Mouse (Mus musculus): ENCODE data around the gene Med27. TPM values are rescaled to one million over a fixed set of nuclear protein-coding genes. Genes with fewer than 3 reads are reported as not detected.

The Med27 gene
- polyA plus RNA-seq, 1 experiment from 2014 or later, result 53.3 TPM

DNA sequence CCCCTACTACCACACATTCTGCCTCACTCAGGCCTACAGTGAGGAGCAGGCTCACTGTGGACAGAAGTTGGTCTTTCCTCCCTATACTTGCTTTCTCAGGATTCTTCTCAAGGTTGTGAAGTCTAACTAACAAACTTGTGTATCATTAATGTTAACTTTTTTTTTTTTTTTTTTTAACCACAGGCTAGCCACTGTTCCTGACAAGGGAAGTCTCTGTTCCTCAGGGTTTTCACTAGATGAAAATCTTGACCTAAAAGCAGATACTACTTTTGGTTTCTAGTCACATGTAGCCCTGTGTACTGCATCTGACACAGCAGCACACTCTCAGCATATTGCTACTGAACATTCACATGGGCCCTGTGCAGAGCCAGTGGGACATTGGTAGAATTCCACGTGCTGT lies 55.2 kb downstream of the Med27 start:
- Histone ChIP-seq H3K9ac (no peak overlapping the region), H3K4me3 (replicated peaks) (no peak overlapping the region), H3K27ac (no peak overlapping the region), H3K4me1 (peaks cover 12% of the 10 kb centered on the region; the same call in 1 of the 2 replicates), H3K9me3 (replicated peaks) (no peaks in the 10 kb centered on the region), H3K36me3 (no peaks in the 10 kb centered on the region), H3K4me2 (no peak overlapping the region), H3K27me3 (no peaks in the 10 kb centered on the region; the same call in 1 of the 2 replicates)
- 73% methylated on average over 1 of the region's 1 CpGs for WGBS
- no peak for ATAC-seq (replicated peaks; ENCODE audit: low FRiP score)

DNA sequence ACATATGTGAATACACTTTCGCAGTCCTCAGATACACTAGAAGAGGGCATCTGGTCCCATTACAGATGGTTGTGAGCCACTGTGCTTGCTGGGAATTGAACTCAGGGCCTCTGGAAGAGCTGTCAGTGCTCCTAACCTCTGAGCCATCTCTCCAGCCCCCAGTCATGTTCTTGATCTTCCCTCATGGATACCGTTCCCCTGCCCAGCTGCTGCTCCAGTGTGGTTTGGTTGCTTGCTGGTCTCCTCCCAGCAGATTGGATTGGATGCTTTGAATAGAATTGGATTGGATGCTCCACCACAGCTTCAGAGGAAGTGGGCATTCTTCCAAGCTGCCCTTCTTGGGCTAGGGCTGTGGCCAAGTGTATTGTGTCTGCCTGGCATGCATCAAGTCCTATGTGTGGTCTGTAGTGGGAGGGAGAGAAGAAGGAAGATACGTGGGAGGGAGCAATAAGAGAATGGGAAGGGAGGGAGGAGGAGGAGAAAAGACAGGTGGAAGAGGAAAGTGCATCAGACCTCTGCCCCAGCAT lies 56.0 kb downstream of the Med27 start:
- H3K4me1 ChIP-seq, result peaks cover 14% of the 10 kb centered on the region
- no peak overlapping the region for H3K4me3 ChIP-seq (replicated peaks)
- H3K27ac ChIP-seq, result no peak overlapping the region
- 72% methylated on average over 3 of the region's 3 CpGs for WGBS
- H3K9me3 ChIP-seq (replicated peaks), result no peaks in the 10 kb centered on the region
- no peak for ATAC-seq (replicated peaks; ENCODE audit: low FRiP score)
- H3K4me2 ChIP-seq, result no peak overlapping the region
- no peak overlapping the region for H3K9ac ChIP-seq
- no peaks in the 10 kb centered on the region; the same call in 1 of the 2 replicates for H3K27me3 ChIP-seq
- no peaks in the 10 kb centered on the region for H3K36me3 ChIP-seq

DNA sequence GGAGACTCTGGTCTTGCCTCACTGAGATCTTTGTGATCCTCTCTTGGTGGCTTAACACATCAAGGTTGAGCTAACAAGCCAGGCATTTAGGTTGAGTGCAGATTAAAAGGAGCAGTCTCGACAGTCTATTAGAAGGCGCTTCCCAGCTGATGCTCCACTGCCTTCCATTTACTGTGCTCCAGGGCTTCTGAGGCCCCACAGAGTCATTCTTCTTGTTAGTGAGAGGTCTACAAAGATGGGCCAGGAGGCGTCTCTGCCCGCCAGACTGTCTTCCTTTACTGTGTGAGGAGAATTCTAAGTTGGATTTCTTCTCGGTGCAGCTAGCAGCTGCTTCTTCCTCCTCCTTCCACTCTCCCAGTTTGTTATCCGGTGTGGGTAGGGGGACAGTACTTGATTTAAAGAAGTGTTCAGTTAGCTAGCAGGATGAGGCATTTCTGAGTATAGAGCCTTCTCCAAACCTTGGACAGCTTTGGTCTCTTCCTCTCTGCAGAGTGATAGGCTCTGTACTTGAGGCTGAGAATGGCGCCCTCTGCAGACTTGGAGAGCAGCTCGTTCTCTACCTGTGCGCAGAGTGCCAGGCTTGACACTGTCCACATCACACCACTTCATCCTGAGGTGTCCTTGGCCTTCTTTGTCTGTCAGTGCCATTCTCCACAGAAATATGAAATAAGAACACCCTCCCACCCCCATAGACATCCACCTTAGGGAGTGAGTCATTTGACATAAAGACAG lies 57.3 kb downstream of the Med27 start:
- Histone ChIP-seq H3K27ac (no peak overlapping the region), H3K9ac (no peak overlapping the region), H3K36me3 (no peaks in the 10 kb centered on the region), H3K9me3 (replicated peaks) (no peaks in the 10 kb centered on the region), H3K4me1 (peaks cover 17% of the 10 kb centered on the region), H3K4me3 (replicated peaks) (no peak overlapping the region), H3K27me3 (no peaks in the 10 kb centered on the region; the same call in 1 of the 2 replicates), H3K4me2 (no peak overlapping the region)
- 76% methylated on average over 9 of the region's 9 CpGs for WGBS
- no peak for ATAC-seq (replicated peaks; ENCODE audit: low FRiP score)

DNA sequence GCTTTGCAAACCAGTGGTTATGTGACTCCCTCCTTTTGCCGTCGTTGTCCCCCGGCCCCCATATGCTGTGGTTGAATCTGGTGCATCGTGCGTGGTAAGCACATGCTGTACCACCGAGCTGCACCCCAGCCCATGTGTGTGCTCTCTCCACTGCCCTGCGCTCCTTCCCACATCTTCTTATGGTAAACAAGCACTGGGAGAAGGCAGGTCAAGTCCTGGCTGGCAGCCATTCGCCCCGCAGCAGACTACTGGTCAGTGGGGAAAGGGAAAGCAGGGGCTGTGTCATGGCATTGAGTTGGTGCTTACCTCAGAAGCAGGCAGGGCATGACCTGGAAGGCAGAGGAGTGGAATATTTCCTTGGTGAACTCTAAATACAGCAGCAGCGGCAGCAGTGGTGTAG lies 58.3 kb downstream of the Med27 start:
- 70% methylated on average over 10 of the region's 10 CpGs for WGBS
- H3K27me3 ChIP-seq, result no peaks in the 10 kb centered on the region; the same call in 1 of the 2 replicates
- no peak overlapping the region for H3K27ac ChIP-seq
- ATAC-seq (replicated peaks; ENCODE audit: low FRiP score), result no peak
- no peaks in the 10 kb centered on the region for H3K36me3 ChIP-seq
- peaks cover 17% of the 10 kb centered on the region for H3K4me1 ChIP-seq
- no peaks in the 10 kb centered on the region for H3K9me3 ChIP-seq (replicated peaks)
- H3K9ac ChIP-seq, result no peak overlapping the region
- H3K4me2 ChIP-seq, result no peak overlapping the region
- H3K4me3 ChIP-seq (replicated peaks), result no peak overlapping the region

DNA sequence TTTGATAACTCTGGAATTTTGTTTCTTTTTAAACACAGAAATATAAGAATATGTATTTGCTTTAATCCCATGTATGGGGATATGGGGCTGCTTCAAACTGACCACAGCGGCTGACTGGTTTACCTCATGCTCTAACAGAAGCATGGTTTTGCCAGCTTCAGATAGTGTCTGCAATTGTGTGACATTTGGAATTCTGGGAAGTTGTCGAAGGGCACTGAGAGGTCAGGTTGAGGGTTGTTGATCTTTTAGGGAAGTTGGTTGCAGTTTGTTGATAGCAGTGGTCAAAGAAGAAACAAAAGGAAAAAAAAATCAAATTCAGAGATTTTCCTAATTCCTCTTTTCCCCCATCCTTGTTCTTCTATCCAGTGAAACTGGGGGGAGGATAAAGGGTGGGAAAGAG lies 59.2 kb downstream of the Med27 start:
- no peak overlapping the region for H3K9ac ChIP-seq
- H3K4me3 ChIP-seq (replicated peaks), result no peak overlapping the region
- no peak overlapping the region for H3K4me2 ChIP-seq
- H3K4me1 ChIP-seq, result peaks cover 19% of the 10 kb centered on the region
- no peak for ATAC-seq (replicated peaks; ENCODE audit: low FRiP score)
- H3K27me3 ChIP-seq, result no peaks in the 10 kb centered on the region; the same call in 1 of the 2 replicates
- H3K9me3 ChIP-seq (replicated peaks), result no peaks in the 10 kb centered on the region
- no peak overlapping the region for H3K27ac ChIP-seq
- H3K36me3 ChIP-seq, result no peaks in the 10 kb centered on the region
- WGBS, result 90% methylated on average over 2 of the region's 2 CpGs

DNA sequence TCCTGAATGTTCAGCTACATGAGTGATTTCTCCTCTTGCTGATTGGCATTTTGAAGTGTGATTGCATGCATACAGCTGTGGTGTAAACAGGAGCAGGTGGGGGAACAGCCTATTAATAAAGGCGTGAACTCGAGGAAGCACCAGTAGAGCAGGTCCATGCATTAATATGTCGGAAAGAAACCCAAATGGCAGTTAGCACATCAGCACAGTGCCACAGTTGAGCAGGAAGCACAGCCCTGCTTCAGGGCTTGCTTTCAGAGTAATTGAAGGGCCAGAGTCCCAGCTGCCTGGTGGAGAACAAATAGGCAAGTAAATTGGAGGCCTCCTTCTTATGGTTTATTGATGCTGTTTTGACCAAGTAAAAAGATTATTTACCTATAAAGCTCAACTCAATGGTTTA lies 60.7 kb downstream of the Med27 start:
- 69% methylated on average over 3 of the region's 3 CpGs for WGBS
- Histone ChIP-seq H3K9me3 (replicated peaks) (no peaks in the 10 kb centered on the region), H3K4me3 (replicated peaks) (no peak overlapping the region), H3K36me3 (no peaks in the 10 kb centered on the region), H3K27me3 (no peaks in the 10 kb centered on the region; the same call in 1 of the 2 replicates), H3K4me2 (no peak overlapping the region), H3K4me1 (peaks cover 32% of the 10 kb centered on the region), H3K9ac (no peak overlapping the region), H3K27ac (no peak overlapping the region)
- no peak for ATAC-seq (replicated peaks; ENCODE audit: low FRiP score)

DNA sequence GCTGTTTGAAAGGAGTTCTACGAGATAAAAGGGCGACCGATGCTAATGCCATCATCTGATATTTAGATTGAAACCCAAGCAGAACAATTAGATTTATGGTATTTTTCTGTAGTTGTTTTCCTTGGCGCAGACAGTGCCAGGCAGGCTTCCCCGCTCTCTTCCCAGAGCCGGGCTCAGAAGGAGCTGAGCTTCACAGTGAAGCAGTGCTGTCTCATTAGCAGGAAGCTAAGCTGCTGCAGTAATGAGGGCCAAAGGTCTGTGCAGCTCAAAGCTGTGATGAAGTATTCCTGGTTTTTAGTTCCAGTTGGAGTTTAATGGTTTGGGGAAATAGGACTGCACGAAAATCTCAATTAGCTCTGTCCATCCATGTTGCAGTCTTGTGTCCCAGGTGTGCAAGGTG lies 61.1 kb downstream of the Med27 start:
- 42% methylated on average over 7 of the region's 7 CpGs for WGBS

DNA sequence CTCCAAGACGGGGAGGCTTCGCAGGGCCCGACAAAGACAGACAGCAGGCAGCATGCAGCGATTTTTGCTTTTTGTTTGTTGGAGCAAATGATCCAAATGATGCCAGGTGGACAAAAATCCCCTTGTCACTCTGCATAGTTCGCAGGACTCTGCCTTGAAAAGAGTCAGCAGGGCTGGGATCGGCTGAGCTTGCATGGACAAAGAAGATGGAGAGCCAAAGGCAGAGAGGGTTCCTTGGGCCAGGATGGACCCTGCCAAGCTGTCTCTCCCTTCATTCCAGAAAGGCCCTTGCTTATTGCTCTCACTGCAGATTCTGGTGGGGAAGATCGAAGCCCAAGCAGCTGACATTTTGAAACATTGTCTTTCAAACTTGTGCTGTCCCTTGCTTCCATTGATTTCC lies 64.3 kb downstream of the Med27 start:
- no peaks in the 10 kb centered on the region for H3K9me3 ChIP-seq (replicated peaks)
- H3K4me3 ChIP-seq (replicated peaks), result no peak overlapping the region
- ATAC-seq (replicated peaks; ENCODE audit: low FRiP score), result no peak
- no peak overlapping the region for H3K27ac ChIP-seq
- no peaks in the 10 kb centered on the region for H3K36me3 ChIP-seq
- WGBS, result 83% methylated on average over 7 of the region's 7 CpGs
- H3K4me1 ChIP-seq, result peaks cover 42% of the 10 kb centered on the region
- no peak overlapping the region for H3K4me2 ChIP-seq
- no peak overlapping the region for H3K9ac ChIP-seq
- no peaks in the 10 kb centered on the region for H3K27me3 ChIP-seq

More for the DNA sequence above, 61.1 kb downstream of the Med27 start:
- no peak for ATAC-seq (replicated peaks; ENCODE audit: low FRiP score)
- Histone ChIP-seq H3K4me1 (peaks cover 36% of the 10 kb centered on the region), H3K9me3 (replicated peaks) (no peaks in the 10 kb centered on the region), H3K27ac (no peak overlapping the region), H3K36me3 (no peaks in the 10 kb centered on the region), H3K9ac (no peak overlapping the region), H3K27me3 (no peaks in the 10 kb centered on the region; the same call in 1 of the 2 replicates), H3K4me3 (replicated peaks) (no peak overlapping the region), H3K4me2 (no peak overlapping the region)

DNA sequence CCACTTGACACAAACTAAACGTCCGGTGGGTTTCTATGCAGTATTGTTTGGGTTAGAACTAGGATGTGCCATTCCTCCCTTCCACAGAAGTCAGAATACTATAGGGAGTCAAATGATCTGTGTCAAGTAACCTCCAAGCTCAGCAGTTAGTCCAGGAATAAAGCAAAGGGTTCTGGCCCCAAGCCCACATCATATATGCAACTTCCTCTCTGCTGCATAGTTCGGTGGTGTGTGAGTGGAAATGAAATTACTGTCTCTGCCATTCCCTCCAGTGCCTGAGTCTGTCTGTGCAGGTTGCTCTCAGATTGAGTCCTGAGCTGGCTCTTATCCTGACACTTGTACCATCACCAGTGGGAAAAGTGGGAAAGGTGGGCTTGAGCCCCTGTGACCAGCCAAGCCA lies 65.8 kb downstream of the Med27 start:
- no peak overlapping the region for H3K4me3 ChIP-seq (replicated peaks)
- WGBS, result 37% methylated on average over 3 of the region's 3 CpGs
- H3K36me3 ChIP-seq, result no peaks in the 10 kb centered on the region
- H3K9me3 ChIP-seq (replicated peaks), result no peaks in the 10 kb centered on the region
- no peak for ATAC-seq (replicated peaks; ENCODE audit: low FRiP score)
- H3K27me3 ChIP-seq, result no peaks in the 10 kb centered on the region
- H3K27ac ChIP-seq, result no peak overlapping the region
- H3K4me2 ChIP-seq, result no peak overlapping the region
- H3K4me1 ChIP-seq, result peaks cover 39% of the 10 kb centered on the region
- H3K9ac ChIP-seq, result no peak overlapping the region

DNA sequence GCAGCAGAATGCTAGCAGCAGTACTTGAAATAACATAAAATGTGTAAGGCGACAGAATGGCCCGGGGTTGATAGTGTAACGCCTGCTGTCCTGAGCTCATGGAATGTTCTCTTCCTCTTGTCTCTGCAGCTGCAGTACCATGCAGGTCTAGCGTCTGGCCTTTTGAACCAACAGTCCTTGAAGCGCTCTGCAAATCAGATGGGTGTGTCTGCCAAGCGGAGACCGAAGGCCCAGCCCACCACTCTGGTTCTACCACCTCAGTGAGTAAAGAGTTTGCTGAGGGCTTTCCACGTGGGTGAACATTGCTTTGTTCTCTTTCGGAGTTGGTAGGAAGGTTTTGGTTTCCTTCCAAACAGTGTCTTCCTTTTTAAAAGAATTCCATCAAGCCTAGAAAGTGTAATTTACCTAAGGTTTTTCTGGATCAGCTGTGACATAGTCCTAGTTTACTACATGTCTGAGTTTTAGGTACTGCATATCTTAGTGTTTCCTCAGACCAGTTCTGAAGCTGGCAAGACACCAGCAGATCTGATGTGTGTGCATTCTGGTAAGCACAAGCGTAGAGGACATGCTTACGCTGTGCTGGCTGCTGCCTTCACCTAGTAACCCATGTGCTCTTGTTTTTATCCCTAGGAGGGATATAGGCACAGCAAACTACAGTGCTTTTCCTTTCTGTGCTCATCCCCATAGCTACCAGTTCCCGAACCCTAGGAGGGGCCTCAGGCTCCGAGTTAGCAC lies 66.8 kb downstream of the Med27 start:
- Histone ChIP-seq H3K27ac (0 out of 2 replicates have a peak overlapping the region, but pooled peaks have one; percentile 18), H3K9ac (no peak overlapping the region), H3K4me3 (replicated peaks) (no peak overlapping the region), H3K27me3 (no peaks in the 10 kb centered on the region), H3K36me3 (no peaks in the 10 kb centered on the region), H3K9me3 (replicated peaks) (no peaks in the 10 kb centered on the region), H3K4me1 (peaks cover 31% of the 10 kb centered on the region), H3K4me2 (no peak overlapping the region)
- WGBS, result 49% methylated on average over 13 of the region's 13 CpGs
- no peak for ATAC-seq (replicated peaks; ENCODE audit: low FRiP score)

DNA sequence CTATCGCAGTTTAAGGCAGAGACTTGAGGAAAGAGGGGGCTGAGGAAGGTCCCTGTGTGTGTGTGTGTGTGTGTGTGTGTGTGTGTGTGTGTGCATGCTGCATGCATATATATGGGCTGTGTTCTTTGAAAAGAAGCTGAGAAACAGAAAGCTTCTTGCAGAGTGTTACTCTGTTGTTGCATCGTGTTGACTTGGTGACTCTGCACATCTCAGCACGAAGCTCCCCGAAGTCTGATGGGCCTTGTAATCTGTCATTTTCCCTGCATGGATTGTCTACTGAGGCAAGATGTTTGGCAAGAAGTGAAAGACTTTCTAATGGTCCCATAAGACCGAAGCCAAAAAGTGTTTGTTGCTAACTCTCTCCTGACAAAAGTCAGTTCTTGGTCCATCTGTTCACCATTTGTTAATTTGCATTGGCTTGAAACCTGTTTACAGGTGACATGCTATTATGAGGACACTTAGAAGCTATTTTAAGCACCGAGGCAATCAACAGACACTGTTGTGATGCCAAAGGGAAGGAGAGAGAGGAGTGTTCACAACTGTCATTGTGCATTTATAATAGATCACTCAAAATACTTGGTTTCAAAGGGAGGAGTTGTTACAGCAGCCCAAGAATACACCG lies 68.3 kb downstream of the Med27 start:
- 84% methylated on average over 7 of the region's 7 CpGs for WGBS
- no peak overlapping the region for H3K9ac ChIP-seq
- no peak for ATAC-seq (replicated peaks; ENCODE audit: low FRiP score)

DNA sequence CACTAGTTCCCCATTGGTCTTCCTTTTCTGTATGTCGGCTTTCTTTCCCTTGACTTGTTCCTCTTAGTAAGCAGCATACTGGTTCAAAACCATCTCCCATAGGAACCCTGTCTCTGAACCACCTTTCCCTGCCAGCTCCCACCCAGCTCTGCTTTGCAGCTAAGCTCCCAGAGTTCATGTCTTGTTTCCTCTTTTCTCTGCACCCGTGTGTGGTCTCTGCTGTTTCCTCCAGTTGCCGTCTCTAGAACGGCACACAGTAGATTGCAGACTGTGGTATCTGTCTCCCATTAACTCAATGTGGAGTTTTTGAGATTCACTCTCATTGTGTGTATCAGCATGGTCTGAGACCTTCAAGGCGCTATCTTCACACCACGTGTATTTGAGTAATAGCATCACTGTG lies 71.9 kb downstream of the Med27 start:
- WGBS, result 72% methylated on average over 6 of the region's 6 CpGs
- no peak overlapping the region for H3K4me2 ChIP-seq
- H3K9me3 ChIP-seq (replicated peaks), result no peaks in the 10 kb centered on the region
- no peaks in the 10 kb centered on the region for H3K36me3 ChIP-seq
- no peak overlapping the region for H3K27ac ChIP-seq
- H3K27me3 ChIP-seq, result no peaks in the 10 kb centered on the region
- H3K9ac ChIP-seq, result no peak overlapping the region
- H3K4me3 ChIP-seq (replicated peaks), result no peak overlapping the region
- peaks cover 28% of the 10 kb centered on the region for H3K4me1 ChIP-seq
- ATAC-seq (replicated peaks; ENCODE audit: low FRiP score), result no peak

More for the DNA sequence above, 68.3 kb downstream of the Med27 start:
- Histone ChIP-seq H3K9me3 (replicated peaks) (no peaks in the 10 kb centered on the region), H3K4me3 (replicated peaks) (no peak overlapping the region), H3K4me1 (peaks cover 47% of the 10 kb centered on the region), H3K36me3 (no peaks in the 10 kb centered on the region), H3K27me3 (no peaks in the 10 kb centered on the region), H3K27ac (no peak overlapping the region), H3K4me2 (no peak overlapping the region)

Measured in kidney, embryonic 15.5 days (tissue).